Mouse (Mus musculus): Measurements from ENCODE around the gene Lipk. TPM values are rescaled to one million over a fixed set of nuclear protein-coding genes. Genes with fewer than 3 reads are reported as not detected.

Lipk gene
- not detected in 2 replicates for polyA plus RNA-seq (2012; ENCODE audit: insufficient read depth, insufficient read length, missing spikeins)

DNA sequence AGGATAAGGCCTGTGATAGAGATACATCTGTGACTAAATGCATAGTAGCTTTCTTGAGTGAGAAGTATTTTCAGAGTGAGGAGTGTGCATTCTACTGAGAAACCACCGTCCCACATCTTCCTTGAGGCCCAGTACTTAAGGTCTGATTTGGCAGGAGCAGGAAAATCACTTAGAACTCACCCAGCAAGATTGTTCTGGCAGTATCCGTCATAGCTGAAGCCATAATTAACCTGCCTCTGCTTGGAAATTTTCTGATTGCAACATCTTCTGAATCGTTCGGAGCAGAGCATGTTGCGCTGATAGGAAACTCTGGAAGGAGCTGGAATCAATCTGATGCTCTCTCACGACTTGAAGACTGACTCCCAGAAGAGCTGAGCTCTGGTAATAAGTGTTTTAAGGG lies at the start of gene Lipk:
TSS of gene Lipk (plus strand) at position 289 of the 400 bp plus-strand sequence.
- TF ChIP-seq POLR2A (IDR thresholded peaks at IDR 0.05; ENCODE audit: borderline replicate concordance, low read depth, low read length) (no peak), CTCF (IDR thresholded peaks at IDR 0.05; ENCODE audit: low read depth, low read length) (no peak)
- Histone ChIP-seq H3K27ac (ENCODE audit: insufficient read depth, low read depth, low read length) (no peak within 1 kb of the TSS), H3K4me3 (ENCODE audit: insufficient read depth, low read length) (no peak within 1 kb of the TSS), H3K4me1 (ENCODE audit: control insufficient read depth, insufficient read depth, low read length) (no peaks in the 10 kb centered on the region)

DNA sequence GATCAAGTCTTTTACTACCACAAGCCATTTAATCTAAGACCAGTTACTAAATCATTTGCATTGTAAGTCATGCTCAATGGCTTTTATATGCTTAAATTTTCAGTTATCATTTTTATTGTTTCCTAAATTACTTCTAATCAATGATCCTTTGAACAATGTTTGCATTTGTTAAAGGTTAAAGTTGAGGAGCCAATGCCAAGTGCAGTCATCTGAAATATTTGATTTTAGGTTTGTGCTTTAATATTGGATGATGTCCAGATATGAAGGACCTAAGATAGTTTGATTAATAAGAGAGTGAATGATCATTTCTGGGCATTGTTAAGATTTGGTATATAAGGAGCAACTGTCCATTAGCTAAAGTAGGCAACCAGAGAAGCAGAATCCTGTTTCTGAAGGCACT lies 47.2 kb upstream of the Lipk start, which contains the start of gene Lipf:
TSS of gene Lipf (plus strand) at position 301 of the 400 bp plus-strand sequence.
- no peak within 1 kb of the TSS for H3K27ac ChIP-seq (ENCODE audit: insufficient read depth, low read depth, low read length)
- no peaks in the 10 kb centered on the region for H3K4me1 ChIP-seq (ENCODE audit: control insufficient read depth, insufficient read depth, low read length)
- H3K4me3 ChIP-seq (ENCODE audit: insufficient read depth, low read length), result no peak within 1 kb of the TSS
- TF ChIP-seq POLR2A (IDR thresholded peaks at IDR 0.05; ENCODE audit: borderline replicate concordance, low read depth, low read length) (no peak), CTCF (IDR thresholded peaks at IDR 0.05; ENCODE audit: low read depth, low read length) (no peak)

- Histone ChIP-seq H3K4me3 (ENCODE audit: insufficient read depth, low read length) (no peak overlapping the region), H3K27ac (ENCODE audit: insufficient read depth, low read depth, low read length) (no peak overlapping the region)
- TF ChIP-seq POLR2A (IDR thresholded peaks at IDR 0.05; ENCODE audit: borderline replicate concordance, low read depth, low read length) (no peak), CTCF (IDR thresholded peaks at IDR 0.05; ENCODE audit: low read depth, low read length) (no peak)
Observed at GRCm38 (mm10) chr19:33979007-33979406, 29.1 kb upstream of the Lipk start.

GRCm38 (mm10) chr19:33983043-33983442 lies 25.0 kb upstream of the Lipk start:
- H3K4me3 ChIP-seq (ENCODE audit: insufficient read depth, low read length), result no peak overlapping the region
- TF ChIP-seq CTCF (IDR thresholded peaks at IDR 0.05; ENCODE audit: low read depth, low read length), result no peak
- no peak for TF ChIP-seq POLR2A (IDR thresholded peaks at IDR 0.05; ENCODE audit: borderline replicate concordance, low read depth, low read length)
- H3K4me1 ChIP-seq (ENCODE audit: control insufficient read depth, insufficient read depth, low read length), result no peaks in the 10 kb centered on the region
- no peak overlapping the region for H3K27ac ChIP-seq (ENCODE audit: insufficient read depth, low read depth, low read length)

More at GRCm38 (mm10) chr19:33979007-33979406, 29.1 kb upstream of the Lipk start:
- H3K4me1 ChIP-seq (ENCODE audit: control insufficient read depth, insufficient read depth, low read length), result no peaks in the 10 kb centered on the region

DNA sequence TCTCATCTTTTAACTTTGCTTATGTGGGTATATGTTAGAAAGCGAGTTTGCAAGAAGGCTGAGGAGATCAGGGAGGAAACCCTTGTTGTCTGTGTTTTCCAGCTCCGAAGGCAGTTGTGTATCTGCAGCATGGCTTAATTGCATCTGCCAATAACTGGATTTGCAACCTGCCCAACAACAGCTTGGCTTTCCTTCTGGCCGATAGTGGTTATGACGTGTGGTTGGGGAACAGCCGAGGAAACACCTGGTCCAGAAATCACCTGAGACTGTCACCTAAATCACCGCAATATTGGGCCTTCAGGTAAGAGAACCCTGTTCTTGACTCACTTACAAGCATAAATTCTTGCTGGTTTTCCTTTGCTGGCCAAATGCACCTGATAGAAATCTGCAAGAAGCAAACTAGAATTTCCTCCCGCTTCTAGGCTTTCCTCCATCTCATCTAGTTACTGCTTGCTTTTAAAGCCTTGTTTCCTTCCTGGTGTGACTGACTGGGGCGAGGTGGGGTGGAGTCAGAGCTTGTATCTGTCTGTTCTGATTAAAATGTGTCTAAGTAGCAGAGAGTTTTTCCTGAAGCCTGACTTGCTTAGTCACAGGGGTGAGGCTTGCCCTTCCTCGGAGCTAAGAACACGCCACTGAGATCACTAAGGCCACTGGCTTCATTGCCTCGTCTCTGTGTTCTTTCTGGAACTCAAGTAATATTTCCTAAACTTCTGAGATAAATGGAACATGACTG lies 13.5 kb downstream of the Lipk start:
- Histone ChIP-seq H3K4me3 (ENCODE audit: insufficient read depth, low read length) (no peak overlapping the region), H3K4me1 (ENCODE audit: control insufficient read depth, insufficient read depth, low read length) (no peaks in the 10 kb centered on the region), H3K27ac (ENCODE audit: insufficient read depth, low read depth, low read length) (no peak overlapping the region)
- TF ChIP-seq CTCF (IDR thresholded peaks at IDR 0.05; ENCODE audit: low read depth, low read length) (no peak), POLR2A (IDR thresholded peaks at IDR 0.05; ENCODE audit: borderline replicate concordance, low read depth, low read length) (no peak)

GRCm38 (mm10) chr19:34022759-34023158 lies 14.7 kb downstream of the Lipk start:
- no peaks in the 10 kb centered on the region for H3K4me1 ChIP-seq (ENCODE audit: control insufficient read depth, insufficient read depth, low read length)
- no peak overlapping the region for H3K27ac ChIP-seq (ENCODE audit: insufficient read depth, low read depth, low read length)
- TF ChIP-seq CTCF (IDR thresholded peaks at IDR 0.05; ENCODE audit: low read depth, low read length) (no peak), POLR2A (IDR thresholded peaks at IDR 0.05; ENCODE audit: borderline replicate concordance, low read depth, low read length) (no peak)
- no peak overlapping the region for H3K4me3 ChIP-seq (ENCODE audit: insufficient read depth, low read length)

- TF ChIP-seq POLR2A (IDR thresholded peaks at IDR 0.05; ENCODE audit: borderline replicate concordance, low read depth, low read length) (no peak), CTCF (IDR thresholded peaks at IDR 0.05; ENCODE audit: low read depth, low read length) (no peak)
- no peak overlapping the region for H3K27ac ChIP-seq (ENCODE audit: insufficient read depth, low read depth, low read length)
- H3K4me1 ChIP-seq (ENCODE audit: control insufficient read depth, insufficient read depth, low read length), result peaks cover 5% of the 10 kb centered on the region
- no peak overlapping the region for H3K4me3 ChIP-seq (ENCODE audit: insufficient read depth, low read length)
Observed at GRCm38 (mm10) chr19:34039731-34040130, 31.6 kb downstream of the Lipk start.

DNA sequence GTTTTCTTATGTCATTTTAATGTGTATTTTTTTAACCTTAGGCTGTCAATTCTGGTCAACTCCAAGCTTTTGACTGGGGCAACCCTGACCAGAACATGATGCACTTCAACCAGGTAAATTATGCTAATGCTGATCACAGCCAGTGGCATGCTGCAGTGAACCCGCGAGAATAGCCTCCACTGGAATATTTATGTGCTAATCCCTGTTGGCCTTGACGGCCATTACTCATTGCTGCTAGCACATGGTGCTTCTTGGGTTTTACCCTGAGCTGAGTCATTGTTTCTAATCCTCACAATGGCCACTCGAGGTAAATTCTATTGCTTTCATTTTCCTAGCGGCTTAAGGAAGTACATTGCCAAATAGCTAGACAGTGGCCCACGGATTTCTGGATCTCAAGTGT lies 34.9 kb downstream of the Lipk start:
- TF ChIP-seq POLR2A (IDR thresholded peaks at IDR 0.05; ENCODE audit: borderline replicate concordance, low read depth, low read length) (no peak), CTCF (IDR thresholded peaks at IDR 0.05; ENCODE audit: low read depth, low read length) (no peak)
- peaks cover 5% of the 10 kb centered on the region for H3K4me1 ChIP-seq (ENCODE audit: control insufficient read depth, insufficient read depth, low read length)
- H3K27ac ChIP-seq (ENCODE audit: insufficient read depth, low read depth, low read length), result peak overlapping the region; percentile 61
- peak overlapping the region; percentile 33 for H3K4me3 ChIP-seq (ENCODE audit: insufficient read depth, low read length)

GRCm38 (mm10) chr19:34049371-34050039 lies 41.4 kb downstream of the Lipk start:
- H3K4me3 ChIP-seq (ENCODE audit: insufficient read depth, low read length), result no peak overlapping the region
- H3K27ac ChIP-seq (ENCODE audit: insufficient read depth, low read depth, low read length), result no peak overlapping the region
- peaks cover under 1% of the 10 kb centered on the region for H3K4me1 ChIP-seq (ENCODE audit: control insufficient read depth, insufficient read depth, low read length)
- TF ChIP-seq CTCF (IDR thresholded peaks at IDR 0.05; ENCODE audit: low read depth, low read length) (no peak), POLR2A (IDR thresholded peaks at IDR 0.05; ENCODE audit: borderline replicate concordance, low read depth, low read length) (no peak)

DNA sequence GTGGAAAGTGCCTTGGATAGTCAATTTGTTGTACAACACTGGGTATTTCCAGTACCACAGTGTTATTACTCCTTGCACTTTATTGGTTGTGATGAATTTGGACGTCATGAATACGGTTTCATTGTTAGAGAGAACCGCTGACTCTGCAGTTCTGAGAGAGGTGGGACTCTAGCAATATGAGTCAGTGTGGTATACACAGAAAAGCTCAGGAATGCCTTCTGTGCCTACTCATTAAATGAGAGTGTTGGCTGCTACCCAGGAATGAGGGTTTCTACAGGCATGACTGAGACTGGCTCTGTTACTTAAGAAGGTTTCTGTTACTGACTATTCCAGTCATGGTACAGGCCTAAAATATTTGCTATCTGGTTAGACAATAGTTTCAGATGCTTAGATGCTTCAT lies 43.4 kb downstream of the Lipk start:
- no peaks in the 10 kb centered on the region for H3K4me1 ChIP-seq (ENCODE audit: control insufficient read depth, insufficient read depth, low read length)

More for the DNA sequence above, 43.4 kb downstream of the Lipk start:
- TF ChIP-seq CTCF (IDR thresholded peaks at IDR 0.05; ENCODE audit: low read depth, low read length), result no peak
- TF ChIP-seq POLR2A (IDR thresholded peaks at IDR 0.05; ENCODE audit: borderline replicate concordance, low read depth, low read length), result no peak
- Histone ChIP-seq H3K4me3 (ENCODE audit: insufficient read depth, low read length) (no peak overlapping the region), H3K27ac (ENCODE audit: insufficient read depth, low read depth, low read length) (no peak overlapping the region)
